Mouse (Mus musculus): Measurements from ENCODE around the gene Asb4. TPM values are rescaled to one million over a fixed set of nuclear protein-coding genes. Genes with fewer than 3 reads are reported as not detected.

Asb4 gene
- polyA plus RNA-seq (2017; shearing (Covaris generic)), result not detected

GRCm38 (mm10) chr6:5383336-5384177, at the start of gene Asb4:
Gene Asb4 (plus strand): TSS chr6:5383386.

Other genes starting within 250 kb of the Asb4 start
- gene Pon1, start 189.4 kb upstream of the Asb4 start, polyA plus RNA-seq (2017; shearing (Covaris generic)), result not detected
- gene Pon3, start 127.1 kb upstream of the Asb4 start, polyA plus RNA-seq (2017; shearing (Covaris generic)), result 12.9 TPM
- 95.6 TPM for gene Pon2, start 84.9 kb upstream of the Asb4 start, polyA plus RNA-seq (2017; shearing (Covaris generic))
- not detected for gene Pdk4, start 112.9 kb downstream of the Asb4 start, polyA plus RNA-seq (2017; shearing (Covaris generic))

Data from activated CD4-positive, CD25-positive, alpha-beta regulatory T cell, adult 9 weeks (primary cell).